Mouse (Mus musculus) stomach, embryonic 16.5 days (tissue): ENCODE results near the gene Ppard. TPM values are rescaled to one million over a fixed set of nuclear protein-coding genes. Genes with fewer than 3 reads are reported as not detected.

Source experiments
- ATAC-seq: fragments of 200-750 bp; cut with Nextera tagmentation; 2 replicates; pipeline ENCODE4 v1.8.0; 2017; ENCODE audit warnings: moderate number of reproducible peaks, moderate TSS enrichment; ENCODE audit not compliant: insufficient read depth, low FRiP score
- H3K27ac ChIP-seq: fragments of 300-500 bp; sonication (generic); 2 replicates; pipeline ENCODE4 v1.5.1; 2014; ENCODE audit warnings: low read length
- H3K27me3 ChIP-seq: fragments of 300-500 bp; sonication (generic); 2 replicates; pipeline ENCODE4 v1.6.1; 2014; ENCODE audit warnings: low read length, control low read depth, mixed read lengths; ENCODE audit not compliant: control insufficient read depth, insufficient read depth
- H3K36me3 ChIP-seq: fragments of 300-500 bp; sonication (generic); 2 replicates; pipeline ENCODE4 v1.6.1; 2014; ENCODE audit warnings: low read length; ENCODE audit not compliant: control insufficient read depth, insufficient read depth
- H3K4me1 ChIP-seq: fragments of 300-500 bp; sonication (generic); 2 replicates; pipeline ENCODE4 v1.6.1; 2014; ENCODE audit warnings: low read length, control low read depth, mixed read lengths; ENCODE audit not compliant: control insufficient read depth, insufficient read depth
- H3K4me2 ChIP-seq: fragments of 300-500 bp; sonication (generic); 2 replicates; pipeline ENCODE4 v1.6.1; 2014; ENCODE audit warnings: low read depth, low read length, mixed read lengths
- H3K4me3 ChIP-seq: fragments of 300-500 bp; sonication (generic); replicated peaks from 2 replicates; pipeline ENCODE4 v1.5.1; 2014; ENCODE audit warnings: mild to moderate bottlenecking, low read length
- H3K9ac ChIP-seq: fragments of 300-500 bp; sonication (generic); 2 replicates; pipeline ENCODE4 v1.6.1; 2014; ENCODE audit warnings: low read length
- H3K9me3 ChIP-seq: fragments of 300-500 bp; sonication (generic); replicated peaks from 2 replicates; pipeline ENCODE4 v1.6.1; 2016; ENCODE audit warnings: low read length, control low read depth; ENCODE audit not compliant: control insufficient read depth
- WGBS: fragments of 180-500 bp; shearing (Covaris S2); extraction: QIAGEN DNeasy Blood & Tissue Kit; methylation state at CpG from one replicate; pipeline ENCODE4 v1.1.7; 2014; 5-methylcytosine and 5-hydroxymethylcytosine counted together
- polyA plus RNA-seq: library from polyadenylated mRNA; unstranded; fragments of >200 nt; fragmentation: Nextera tagmentation; extraction: Ambion mirVana; gene quantifications from 2 replicates; pipeline ENCODE4 v1.2.1, GENCODE M21; 2015

Ppard gene
- polyA plus RNA-seq, 1 experiment from 2014 or later = 2.8 TPM

GRCm38 (mm10) chr17:28234641-28235040, 2.1 kb downstream of the Ppard start:
- ATAC-seq = no peak
- Histone ChIP-seq H3K4me2 (peak overlapping the region; percentile 68), H3K9ac (peak overlapping the region; percentile 22; the same call in 1 of the 2 replicates), H3K27ac (peak overlapping the region; percentile 77), H3K9me3 (no peaks in the 10 kb centered on the region), H3K36me3 (no peaks in the 10 kb centered on the region), H3K27me3 (no peaks in the 10 kb centered on the region), H3K4me1 (peaks cover 28% of the 10 kb centered on the region), H3K4me3 (no peak overlapping the region; the same call in 1 of the 2 replicates)
- 80% methylated on average over 5 of the region's 5 CpGs for WGBS

- 76% methylated on average over 7 of the region's 7 CpGs for WGBS
- Histone ChIP-seq H3K27me3 (no peaks in the 10 kb centered on the region), H3K36me3 (no peaks in the 10 kb centered on the region), H3K4me3 (no peak overlapping the region), H3K9me3 (no peaks in the 10 kb centered on the region), H3K27ac (no peak overlapping the region), H3K9ac (peak overlapping the region; percentile 6; the same call in 1 of the 2 replicates), H3K4me1 (peaks cover 28% of the 10 kb centered on the region), H3K4me2 (no peak overlapping the region)
- ATAC-seq = no peak
Measured at GRCm38 (mm10) chr17:28235982-28236635, 3.6 kb downstream of the Ppard start.

- H3K4me1 ChIP-seq = peaks cover 28% of the 10 kb centered on the region
- WGBS = 64% methylated on average over 4 of the region's 4 CpGs
- H3K9ac ChIP-seq = 0 out of 2 replicates have a peak overlapping the region, but pooled peaks have one; percentile 6
- no peak overlapping the region for H3K4me3 ChIP-seq
- H3K9me3 ChIP-seq = no peaks in the 10 kb centered on the region
- H3K36me3 ChIP-seq = no peaks in the 10 kb centered on the region
- no peak for ATAC-seq
- no peak overlapping the region for H3K27ac ChIP-seq
- H3K27me3 ChIP-seq = no peaks in the 10 kb centered on the region
- H3K4me2 ChIP-seq = no peak overlapping the region
Measured at GRCm38 (mm10) chr17:28236636-28237015, 4.1 kb downstream of the Ppard start.

GRCm38 (mm10) chr17:28237362-28237761, 4.9 kb downstream of the Ppard start:
- H3K4me1 ChIP-seq = peaks cover 28% of the 10 kb centered on the region
- H3K9me3 ChIP-seq = no peaks in the 10 kb centered on the region
- no peak overlapping the region for H3K4me2 ChIP-seq
- ATAC-seq = no peak
- 74% methylated on average over 5 of the region's 5 CpGs for WGBS
- H3K27me3 ChIP-seq = no peaks in the 10 kb centered on the region
- no peaks in the 10 kb centered on the region for H3K36me3 ChIP-seq
- H3K9ac ChIP-seq = no peak overlapping the region
- H3K4me3 ChIP-seq = no peak overlapping the region
- H3K27ac ChIP-seq = no peak overlapping the region

DNA sequence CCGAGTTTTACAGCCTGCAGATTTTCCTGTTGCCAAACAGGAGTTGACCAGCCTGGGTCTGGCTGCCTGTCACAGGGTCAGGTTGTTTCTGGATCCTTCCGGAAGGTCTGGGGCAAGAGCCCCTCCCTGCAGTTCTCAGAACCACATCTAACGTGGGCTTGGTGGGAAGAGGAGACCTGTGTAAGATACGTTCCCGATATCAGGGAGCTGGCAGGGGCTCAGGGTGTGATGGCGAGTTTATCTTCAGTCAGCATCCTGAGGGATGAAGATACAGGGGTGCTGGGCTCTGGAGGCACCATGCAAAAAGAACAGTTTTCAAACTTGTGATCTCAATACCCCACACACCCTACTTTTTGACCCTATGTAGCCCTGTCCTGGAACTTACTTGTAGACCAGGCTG, 5.4 kb downstream of the Ppard start:
- no peak for ATAC-seq
- Histone ChIP-seq H3K4me2 (no peak overlapping the region), H3K9me3 (no peaks in the 10 kb centered on the region), H3K4me1 (peaks cover 28% of the 10 kb centered on the region), H3K9ac (no peak overlapping the region), H3K27me3 (no peaks in the 10 kb centered on the region), H3K36me3 (no peaks in the 10 kb centered on the region), H3K27ac (no peak overlapping the region), H3K4me3 (no peak overlapping the region)
- 82% methylated on average over 6 of the region's 6 CpGs for WGBS

GRCm38 (mm10) chr17:28240846-28241245, 8.3 kb downstream of the Ppard start:
- H3K27me3 ChIP-seq = no peaks in the 10 kb centered on the region
- WGBS = 85% methylated on average over 5 of the region's 5 CpGs
- no peak for ATAC-seq

DNA sequence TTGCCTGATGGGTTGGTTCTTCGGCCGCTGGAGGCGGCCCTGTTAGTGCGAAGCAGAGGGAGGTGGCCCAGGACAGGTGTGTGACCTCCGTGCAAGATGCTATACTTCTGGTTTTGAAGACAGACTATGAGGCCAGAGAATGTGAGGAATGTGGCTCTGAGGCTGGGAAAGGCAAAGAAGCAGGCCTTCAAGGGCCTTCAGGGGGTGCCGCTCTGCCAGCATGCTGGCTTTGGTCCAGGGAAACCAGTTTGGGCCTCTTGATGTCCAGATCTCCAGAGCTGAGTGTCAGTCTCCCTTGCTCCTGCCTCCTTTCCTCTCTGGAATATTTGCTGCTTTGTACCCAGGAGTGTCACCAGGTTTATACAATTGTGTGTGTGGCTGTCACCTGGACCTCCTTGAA, 9.8 kb downstream of the Ppard start:
- no peaks in the 10 kb centered on the region for H3K9me3 ChIP-seq
- H3K9ac ChIP-seq = no peak overlapping the region
- WGBS = 75% methylated on average over 6 of the region's 6 CpGs
- no peak overlapping the region for H3K4me3 ChIP-seq
- H3K4me1 ChIP-seq = peaks cover 8% of the 10 kb centered on the region
- H3K4me2 ChIP-seq = no peak overlapping the region
- no peaks in the 10 kb centered on the region for H3K27me3 ChIP-seq
- no peak overlapping the region for H3K27ac ChIP-seq
- no peak for ATAC-seq
- H3K36me3 ChIP-seq = no peaks in the 10 kb centered on the region

More at GRCm38 (mm10) chr17:28240846-28241245, 8.3 kb downstream of the Ppard start:
- peaks cover 14% of the 10 kb centered on the region for H3K4me1 ChIP-seq
- no peaks in the 10 kb centered on the region for H3K36me3 ChIP-seq
- no peaks in the 10 kb centered on the region for H3K9me3 ChIP-seq
- H3K27ac ChIP-seq = no peak overlapping the region
- no peak overlapping the region for H3K4me3 ChIP-seq
- no peak overlapping the region for H3K4me2 ChIP-seq
- H3K9ac ChIP-seq = no peak overlapping the region

DNA sequence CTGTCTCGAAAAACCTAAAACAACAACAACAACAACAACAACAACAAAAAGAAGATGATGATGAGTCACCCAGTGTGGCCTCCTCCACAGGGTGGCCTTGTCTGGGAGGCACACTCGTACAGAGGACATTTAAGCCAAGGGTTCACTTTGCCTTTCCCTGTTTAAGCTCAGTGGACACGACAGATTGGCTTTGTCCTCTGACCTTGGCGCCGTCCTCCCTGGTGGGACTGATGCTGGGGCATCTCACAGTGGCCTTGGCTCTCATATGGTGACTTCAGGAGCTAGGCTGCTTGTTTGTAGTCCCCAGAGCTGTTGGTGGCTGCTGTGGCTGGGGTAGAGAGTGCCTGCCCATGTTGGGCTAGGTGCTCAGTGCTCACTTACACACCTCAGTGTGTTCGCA, 11.7 kb downstream of the Ppard start:
- Histone ChIP-seq H3K4me3 (no peak overlapping the region), H3K4me1 (peaks cover 8% of the 10 kb centered on the region), H3K27me3 (no peaks in the 10 kb centered on the region), H3K9me3 (no peaks in the 10 kb centered on the region), H3K27ac (peak overlapping the region; percentile 6; the same call in 1 of the 2 replicates), H3K9ac (no peak overlapping the region), H3K36me3 (no peaks in the 10 kb centered on the region), H3K4me2 (no peak overlapping the region)
- ATAC-seq = no peak
- WGBS = 86% methylated on average over 6 of the region's 6 CpGs

DNA sequence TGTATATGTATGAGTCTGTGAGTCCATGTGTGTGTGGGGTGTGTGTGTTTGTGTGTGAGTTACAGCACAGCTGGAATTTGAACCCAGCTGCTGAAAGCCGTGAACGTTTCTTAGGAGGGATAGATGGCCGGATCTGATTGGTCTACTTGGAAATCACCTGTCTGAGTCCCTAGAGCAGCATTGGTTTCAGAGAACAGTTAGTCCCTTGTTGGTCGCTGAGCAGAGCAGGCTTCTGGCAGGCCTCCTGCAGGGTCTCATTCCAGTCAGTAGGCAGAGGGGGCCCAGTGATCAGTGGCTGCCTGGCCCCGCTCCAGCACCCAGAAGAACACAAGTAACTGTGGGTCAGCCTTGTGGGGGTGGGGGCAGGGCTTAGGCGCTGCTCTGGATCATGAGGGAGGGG, 12.2 kb downstream of the Ppard start:
- Histone ChIP-seq H3K36me3 (no peaks in the 10 kb centered on the region), H3K4me2 (no peak overlapping the region), H3K27ac (peak overlapping the region; percentile 6; the same call in 1 of the 2 replicates), H3K4me3 (no peak overlapping the region), H3K9me3 (no peaks in the 10 kb centered on the region), H3K9ac (no peak overlapping the region), H3K4me1 (peaks cover 8% of the 10 kb centered on the region), H3K27me3 (no peaks in the 10 kb centered on the region)
- peak; percentile 23; the same call in 1 of the 2 replicates for ATAC-seq
- WGBS = 41% methylated on average over 6 of the region's 6 CpGs
